ENCODE assay signal across 15 mouse cellular contexts in genomic region chr11:43979406-43979805, GRCm38 (mm10).
"Had no signal": no experiment of that assay in that cellular context is flagged by ENCODE, and none has a peak within 500 bp of the region (broad histone marks: within the 10 kb centered on the region; RNA-seq: fewer than 3 reads in every experiment).

No protein-coding gene starts in this region.

- H3K36me3 ChIP-seq: lung, embryonic 15.5 days; midbrain, embryonic 12.5 days; midbrain, embryonic 15.5 days; neural tube, embryonic 12.5 days had no signal

- DNase-seq: liver, postnatal 0 days; lung, adult 2 months; lung, postnatal 14 days; lung, postnatal 36 days; right cerebral cortex, postnatal 14 days; thymus, adult 18-20 months; thymus, postnatal 14 days; thymus, postnatal 36 days had no signal

- H3K27ac ChIP-seq: lung, embryonic 15.5 days; macrophage; midbrain, embryonic 12.5 days; midbrain, embryonic 15.5 days; neural tube, embryonic 12.5 days had no signal

- H3K4me1 ChIP-seq: lung, embryonic 15.5 days; megakaryocyte, embryonic 14.5 days; midbrain, embryonic 12.5 days; neural tube, embryonic 12.5 days had no signal

- H3K27me3 ChIP-seq: lung, embryonic 15.5 days; megakaryocyte, embryonic 14.5 days; midbrain, embryonic 12.5 days; midbrain, embryonic 15.5 days; neural tube, embryonic 12.5 days had no signal

- H3K4me2 ChIP-seq: lung, embryonic 15.5 days; midbrain, embryonic 12.5 days; midbrain, embryonic 15.5 days; neural tube, embryonic 12.5 days had no signal

- ATAC-seq: liver, postnatal 0 days; lung, postnatal 0 days; midbrain, embryonic 15.5 days had no signal

- H3K9me3 ChIP-seq: lung, embryonic 15.5 days; megakaryocyte, embryonic 14.5 days; midbrain, embryonic 12.5 days; midbrain, embryonic 15.5 days; neural tube, embryonic 12.5 days had no signal

- H3K4me3 ChIP-seq: lung, embryonic 15.5 days; megakaryocyte, embryonic 14.5 days; midbrain, embryonic 12.5 days; midbrain, embryonic 15.5 days; neural tube, embryonic 12.5 days had no signal

- H3K9ac ChIP-seq: liver, postnatal 0 days; lung, embryonic 15.5 days; midbrain, embryonic 12.5 days; midbrain, embryonic 15.5 days; neural tube, embryonic 12.5 days had no signal
